Mouse (Mus musculus): ENCODE measurements around the gene Pdzd8.

- TF ChIP-seq CTCF (conservative IDR thresholded peaks at IDR 0.05; ENCODE audit: insufficient read depth, insufficient read length, low read depth, low read length) (no peak), POLR2A (IDR thresholded peaks at IDR 0.05; ENCODE audit: low read depth, low read length) (no peak)
Measured at GRCm38 (mm10) chr19:59265907-59266306, 79.7 kb downstream of the Pdzd8 start.
